Mouse (Mus musculus) spleen, adult 2 months (tissue): ENCODE measurements around the gene Nkx3-2.

Experiments used
- CTCF ChIP-seq: fragments of 200-500 bp; IDR thresholded peaks from 2 replicates; pipeline ENCODE4 v1.5.1; 2011; ENCODE audit warnings: mild to moderate bottlenecking, inconsistent platforms; ENCODE audit not compliant: insufficient read depth, insufficient read length, insufficient replicate concordance; ENCODE audit errors: extremely low read depth
- POLR2A ChIP-seq: fragments of 200-500 bp; IDR thresholded peaks from 2 replicates; pipeline ENCODE4 v1.6.1; 2011; ENCODE audit warnings: low read depth, low read length, inconsistent platforms

- TF ChIP-seq CTCF = no peak
- no peak for TF ChIP-seq POLR2A
Measured at GRCm38 (mm10) chr5:41812516-41812915, 48.2 kb upstream of the Nkx3-2 start.
